Mouse (Mus musculus) neutrophil, adult 65 days (primary cell): ENCODE results near the gene Zfp429. TPM values are rescaled to one million over a fixed set of nuclear protein-coding genes. Genes with fewer than 3 reads are reported as not detected.

Experiments used
- total RNA-seq: library from RNA; stranded (reverse); gene quantifications from 2 replicates; pipeline ENCODE4 v1.2.4, GENCODE M21; 2023

Zfp429 gene
- 4.1 and 4.7 TPM in 2 replicates for total RNA-seq

GRCm38 (mm10) chr13:67399183-67399903 is at the start of gene Zfp429:
Gene Zfp429, minus strand, starts transcription at chr13:67399819.

GRCm38 (mm10) chr13:67421207-67421857 is 21.7 kb upstream of the Zfp429 start, which contains the start of gene Zfp459:
Gene Zfp459, minus strand, starts transcription at chr13:67421418.

GRCm38 (mm10) chr13:67375050-67375911 is 24.3 kb downstream of the Zfp429 start, which contains the start of the genes Gm28041 and Zfp456:
Gene Gm28041, minus strand, starts transcription at chr13:67375733.
Gene Zfp456, minus strand, starts transcription at chr13:67375810.

GRCm38 (mm10) chr13:67360131-67360744 is 39.4 kb downstream of the Zfp429 start, which contains the start of the genes Gm28044 and Zfp953:
Gene Gm28044, minus strand, starts transcription at chr13:67360536.
Gene Zfp953, minus strand, starts transcription at chr13:67360605.

Other genes with a start within 250 kb of the Zfp429 start
- 0.41 and 0.95 TPM in 2 replicates for gene Rsl1, start 226.6 kb downstream of the Zfp429 start, total RNA-seq
- 0.35 and 0.39 TPM in 2 replicates for gene Zfp455, start 205.3 kb downstream of the Zfp429 start, total RNA-seq
- 1.1 and 1.6 TPM in 2 replicates for gene Zfp458, start 121.4 kb downstream of the Zfp429 start, total RNA-seq
- 0.36 and 0.60 TPM in 2 replicates for gene Zfp457, start 93.3 kb downstream of the Zfp429 start, total RNA-seq
- gene Zfp595, start 67.2 kb downstream of the Zfp429 start, total RNA-seq: 4.2 and 7.0 TPM in 2 replicates
- 2.2 TPM in 1 of 2 replicates, not detected in the other for gene Gm28044, start 39.3 kb downstream of the Zfp429 start, total RNA-seq
- 3.7 and 4.8 TPM in 2 replicates for gene Zfp953, start 39.2 kb downstream of the Zfp429 start, total RNA-seq
- 2.3 TPM in 1 of 2 replicates, not detected in the other for gene Gm28041, start 24.1 kb downstream of the Zfp429 start, total RNA-seq
- gene Zfp456, start 24.0 kb downstream of the Zfp429 start, total RNA-seq: 0.84 and 1.7 TPM in 2 replicates
- 0.16 TPM in 1 of 2 replicates, not detected in the other for gene Zfp459, start 21.6 kb upstream of the Zfp429 start, total RNA-seq
- gene Zfp874a, start 51.8 kb upstream of the Zfp429 start, total RNA-seq: 2.3 TPM in 2 replicates
- gene Zfp874b, start 84.4 kb upstream of the Zfp429 start, total RNA-seq: 4.4 and 8.0 TPM in 2 replicates
- 2.2 and 3.5 TPM in 2 replicates for gene Zfp58, start 100.7 kb upstream of the Zfp429 start, total RNA-seq
- gene Gm26965, start 126.3 kb upstream of the Zfp429 start, total RNA-seq: not detected in 2 replicates
- gene Zfp87, start 126.4 kb upstream of the Zfp429 start, total RNA-seq: 7.5 and 8.5 TPM in 2 replicates
- gene Zfp748, start 154.0 kb upstream of the Zfp429 start, total RNA-seq: 2.6 and 4.2 TPM in 2 replicates
- 9.9 and 12.7 TPM in 2 replicates for gene Zfp729b, start 209.9 kb upstream of the Zfp429 start, total RNA-seq
- gene Gm49345, start 237.9 kb upstream of the Zfp429 start, total RNA-seq: 2.8 and 3.4 TPM in 2 replicates
- 14.1 and 15.2 TPM in 2 replicates for gene Zfp729a, start 238.0 kb upstream of the Zfp429 start, total RNA-seq